Mouse (Mus musculus): ENCODE measurements at regions not wholly inside any gene's neighbourhood (a gene's known extent, or its start where the extent isn't known, plus 50 kb on each side); places are given as distances from the start of the nearest gene placed in this dataset.

GRCm38 (mm10) chr17:62310059-62310458 lies 571.1 kb downstream of the Efna5 start:
- no peaks in the 10 kb centered on the region for H3K36me3 ChIP-seq (ENCODE audit: insufficient read depth, low read length)
- TF ChIP-seq CTCF (IDR thresholded peaks at IDR 0.05; ENCODE audit: low read depth): peak; percentile 25
- no peaks in the 10 kb centered on the region for H3K4me1 ChIP-seq (ENCODE audit: insufficient read depth, low read length)
- no peak overlapping the region for H3K4me2 ChIP-seq (ENCODE audit: low read depth, low read length)
- H3K27me3 ChIP-seq (ENCODE audit: insufficient read depth, low read length): no peaks in the 10 kb centered on the region
- ATAC-seq (no peak), DNase-seq (ENCODE audit: low spot score) (no peak)
- H3K9me3 ChIP-seq (ENCODE audit: low read length): no peaks in the 10 kb centered on the region
- no peak overlapping the region for H3K27ac ChIP-seq
- WGBS: 48% methylated on average over 3 of the region's 3 CpGs
- H3K9ac ChIP-seq (replicated peaks; ENCODE audit: low read length): no peak overlapping the region
- no peak overlapping the region for H3K4me3 ChIP-seq (ENCODE audit: low read length)

- DNase-seq (ENCODE audit: low spot score) (no peak), ATAC-seq (no peak)
- no peaks in the 10 kb centered on the region for H3K27me3 ChIP-seq (ENCODE audit: insufficient read depth, low read length)
- no peaks in the 10 kb centered on the region for H3K9me3 ChIP-seq (ENCODE audit: low read length)
- H3K4me2 ChIP-seq (ENCODE audit: low read depth, low read length): no peak overlapping the region
- H3K4me1 ChIP-seq (ENCODE audit: insufficient read depth, low read length): no peaks in the 10 kb centered on the region
- H3K27ac ChIP-seq: no peak overlapping the region
- H3K36me3 ChIP-seq (ENCODE audit: insufficient read depth, low read length): no peaks in the 10 kb centered on the region
- H3K4me3 ChIP-seq (ENCODE audit: low read length): no peak overlapping the region
- no peak overlapping the region for H3K9ac ChIP-seq (replicated peaks; ENCODE audit: low read length)
- WGBS: 95% methylated on average over 2 of the region's 2 CpGs
- TF ChIP-seq CTCF (IDR thresholded peaks at IDR 0.05; ENCODE audit: low read depth): no peak
These were observed 574.0 kb downstream of the Efna5 start for GRCm38 (mm10) chr17:62307111-62307510.

DNA sequence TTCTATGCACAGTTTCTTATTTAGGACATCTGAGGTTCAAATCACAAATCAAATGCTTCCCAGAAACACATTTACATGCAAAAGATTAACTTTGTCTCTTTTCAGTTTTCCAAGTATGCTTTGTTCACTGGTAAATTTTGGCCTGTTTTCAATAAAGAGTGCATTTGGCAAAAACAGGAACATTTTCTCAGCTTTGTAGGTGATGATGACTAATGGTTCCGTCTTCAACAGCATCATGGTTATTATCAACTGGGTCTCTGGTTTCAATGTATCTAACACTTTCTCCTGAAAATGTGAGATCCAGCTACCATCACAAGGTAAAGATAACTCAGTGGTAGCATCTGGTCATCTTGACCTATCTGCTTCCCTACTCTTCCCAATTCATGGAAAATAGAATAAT lies 574.6 kb downstream of the Efna5 start:
- WGBS: 93% methylated on average over 1 of the region's 1 CpGs
- no peak overlapping the region for H3K4me2 ChIP-seq (ENCODE audit: low read depth, low read length)
- H3K9ac ChIP-seq (replicated peaks; ENCODE audit: low read length): no peak overlapping the region
- DNase-seq (ENCODE audit: low spot score) (no peak), ATAC-seq (no peak)
- no peaks in the 10 kb centered on the region for H3K36me3 ChIP-seq (ENCODE audit: insufficient read depth, low read length)
- no peak for TF ChIP-seq CTCF (IDR thresholded peaks at IDR 0.05; ENCODE audit: low read depth)
- no peak overlapping the region for H3K27ac ChIP-seq
- H3K4me1 ChIP-seq (ENCODE audit: insufficient read depth, low read length): no peaks in the 10 kb centered on the region
- H3K27me3 ChIP-seq (ENCODE audit: insufficient read depth, low read length): no peaks in the 10 kb centered on the region
- no peak overlapping the region for H3K4me3 ChIP-seq (ENCODE audit: low read length)
- no peaks in the 10 kb centered on the region for H3K9me3 ChIP-seq (ENCODE audit: low read length)

DNA sequence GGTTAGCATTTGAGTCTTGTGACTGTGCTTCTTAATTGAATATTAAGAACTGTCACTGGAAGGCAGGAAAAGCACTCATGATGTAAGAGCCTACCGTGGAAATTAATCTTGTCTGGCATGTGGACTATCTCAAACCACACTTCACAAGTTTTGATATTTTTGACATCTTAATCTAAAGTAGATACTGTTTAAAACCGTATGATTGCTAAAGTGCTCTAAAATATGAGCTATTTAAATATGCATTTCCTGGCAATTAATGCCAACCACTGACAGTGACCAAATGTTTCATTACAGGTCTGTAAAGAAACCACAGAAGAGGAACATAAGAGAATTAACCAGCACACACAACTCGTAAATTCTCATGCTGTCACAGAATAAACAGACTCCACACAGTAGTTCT lies 576.0 kb downstream of the Efna5 start:
- H3K4me1 ChIP-seq (ENCODE audit: insufficient read depth, low read length): no peaks in the 10 kb centered on the region
- DNase-seq (ENCODE audit: low spot score) (no peak), ATAC-seq (no peak)
- no peak overlapping the region for H3K9ac ChIP-seq (replicated peaks; ENCODE audit: low read length)
- 78% methylated on average over 3 of the region's 3 CpGs for WGBS
- no peaks in the 10 kb centered on the region for H3K36me3 ChIP-seq (ENCODE audit: insufficient read depth, low read length)
- no peak overlapping the region for H3K4me3 ChIP-seq (ENCODE audit: low read length)
- H3K9me3 ChIP-seq (ENCODE audit: low read length): no peaks in the 10 kb centered on the region
- H3K27me3 ChIP-seq (ENCODE audit: insufficient read depth, low read length): no peaks in the 10 kb centered on the region
- no peak overlapping the region for H3K4me2 ChIP-seq (ENCODE audit: low read depth, low read length)
- no peak for TF ChIP-seq CTCF (IDR thresholded peaks at IDR 0.05; ENCODE audit: low read depth)
- H3K27ac ChIP-seq: no peak overlapping the region

DNA sequence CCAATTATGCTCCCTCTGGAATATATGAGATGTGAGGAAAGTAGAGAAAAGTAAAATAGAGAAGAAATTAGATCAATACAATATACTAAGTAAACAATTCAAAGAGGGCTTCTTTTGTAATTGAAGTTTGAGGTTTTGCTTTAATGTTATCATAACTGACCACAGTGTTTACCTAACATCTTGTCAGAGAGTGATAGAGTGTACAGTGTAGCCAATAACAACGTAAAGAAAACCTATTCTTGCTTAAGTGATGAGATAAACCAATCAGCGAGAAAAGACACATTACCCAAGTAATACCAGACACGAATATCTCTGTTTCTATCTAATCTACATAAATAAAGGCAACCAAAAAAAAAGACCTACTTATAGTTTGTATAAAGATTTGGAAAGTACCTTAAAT lies 577.0 kb downstream of the Efna5 start:
- 86% methylated on average over 3 of the region's 3 CpGs for WGBS
- no peak for TF ChIP-seq CTCF (IDR thresholded peaks at IDR 0.05; ENCODE audit: low read depth)
- no peaks in the 10 kb centered on the region for H3K4me1 ChIP-seq (ENCODE audit: insufficient read depth, low read length)
- DNase-seq (ENCODE audit: low spot score) (no peak), ATAC-seq (no peak)
- H3K9me3 ChIP-seq (ENCODE audit: low read length): no peaks in the 10 kb centered on the region
- no peaks in the 10 kb centered on the region for H3K27me3 ChIP-seq (ENCODE audit: insufficient read depth, low read length)
- H3K4me2 ChIP-seq (ENCODE audit: low read depth, low read length): no peak overlapping the region
- H3K36me3 ChIP-seq (ENCODE audit: insufficient read depth, low read length): no peaks in the 10 kb centered on the region
- no peak overlapping the region for H3K4me3 ChIP-seq (ENCODE audit: low read length)
- H3K9ac ChIP-seq (replicated peaks; ENCODE audit: low read length): no peak overlapping the region
- H3K27ac ChIP-seq: no peak overlapping the region

GRCm38 (mm10) chr17:62299875-62300274 lies 581.2 kb downstream of the Efna5 start:
- Histone ChIP-seq H3K4me1 (ENCODE audit: insufficient read depth, low read length) (no peaks in the 10 kb centered on the region), H3K27ac (no peak overlapping the region), H3K4me2 (ENCODE audit: low read depth, low read length) (no peak overlapping the region), H3K4me3 (ENCODE audit: low read length) (no peak overlapping the region), H3K9me3 (ENCODE audit: low read length) (no peaks in the 10 kb centered on the region), H3K36me3 (ENCODE audit: insufficient read depth, low read length) (no peaks in the 10 kb centered on the region), H3K9ac (replicated peaks; ENCODE audit: low read length) (no peak overlapping the region), H3K27me3 (ENCODE audit: insufficient read depth, low read length) (no peaks in the 10 kb centered on the region)
- no peak for TF ChIP-seq CTCF (IDR thresholded peaks at IDR 0.05; ENCODE audit: low read depth)
- WGBS: 76% methylated on average over 9 of the region's 9 CpGs
- ATAC-seq (no peak), DNase-seq (ENCODE audit: low spot score) (no peak)

DNA sequence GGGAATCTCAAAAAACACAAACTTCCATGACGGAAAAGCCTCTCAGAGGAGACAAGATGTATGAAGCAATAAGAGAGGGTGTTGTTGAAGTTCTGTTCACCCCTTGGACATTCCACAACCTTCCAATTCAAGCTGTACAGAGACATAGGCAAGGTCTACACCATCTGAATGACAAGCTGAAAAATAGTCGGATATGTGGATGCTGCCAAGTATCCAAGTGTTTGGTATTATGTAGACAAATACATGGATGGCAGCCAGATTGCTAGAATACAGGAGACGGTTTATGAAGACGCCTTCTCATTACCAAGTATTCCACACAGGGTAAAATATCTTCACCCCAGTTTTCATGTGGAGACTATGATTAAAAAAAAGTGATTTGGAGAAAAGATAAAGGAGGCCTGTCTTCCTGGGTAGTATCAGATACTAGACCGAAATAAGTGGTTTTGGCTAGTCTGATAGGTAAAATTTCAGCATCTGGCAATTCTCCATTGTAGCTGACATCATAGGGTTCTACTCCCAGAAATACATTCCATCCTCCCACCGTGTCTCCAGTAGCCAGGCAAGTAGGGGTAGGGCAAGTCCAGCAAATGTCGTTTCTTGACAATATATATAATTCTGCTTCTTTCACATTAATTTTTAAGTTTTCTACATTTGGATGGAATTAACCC lies 583.6 kb downstream of the Efna5 start:
- 61% methylated on average over 7 of the region's 7 CpGs for WGBS
- Histone ChIP-seq H3K9me3 (ENCODE audit: low read length) (no peaks in the 10 kb centered on the region), H3K27me3 (ENCODE audit: insufficient read depth, low read length) (no peaks in the 10 kb centered on the region), H3K9ac (replicated peaks; ENCODE audit: low read length) (no peak overlapping the region), H3K27ac (no peak overlapping the region), H3K4me1 (ENCODE audit: insufficient read depth, low read length) (no peaks in the 10 kb centered on the region), H3K4me2 (ENCODE audit: low read depth, low read length) (no peak overlapping the region), H3K36me3 (ENCODE audit: insufficient read depth, low read length) (no peaks in the 10 kb centered on the region), H3K4me3 (ENCODE audit: low read length) (no peak overlapping the region)
- ATAC-seq (no peak), DNase-seq (ENCODE audit: low spot score) (peak; percentile 28)
- no peak for TF ChIP-seq CTCF (IDR thresholded peaks at IDR 0.05; ENCODE audit: low read depth)
